Mouse (Mus musculus): ENCODE results near the gene Tbx5. TPM values are rescaled to one million over a fixed set of nuclear protein-coding genes. Genes with fewer than 3 reads are reported as not detected.
A peak's percentile ranks its signal among the peaks of the same experiment; 100 is the strongest.

The Tbx5 gene
- total RNA-seq, 2 experiments from 2014 or later = 26.5 to 40.1 TPM

DNA sequence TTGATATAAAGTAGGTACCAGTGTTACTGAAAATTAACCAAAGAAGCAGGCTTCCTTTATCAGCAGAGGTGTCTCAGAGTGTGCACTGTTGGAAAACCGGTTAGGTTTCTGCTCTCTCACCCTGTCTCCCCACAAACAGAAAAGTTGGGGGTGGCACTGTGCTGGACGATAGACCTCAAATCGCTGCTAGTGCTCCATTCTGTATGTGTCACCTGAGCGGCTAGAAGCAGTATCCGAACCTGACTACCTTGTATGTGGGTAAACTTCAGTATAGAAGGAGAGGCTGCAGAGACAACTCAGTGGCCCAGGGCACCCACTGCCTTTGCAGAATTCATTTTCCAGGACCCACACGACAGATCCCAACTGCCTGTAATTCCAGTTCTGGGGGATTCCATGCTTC, 23.8 kb upstream of the Tbx5 start:
- intact Hi-C loops (cut with DNase I) = no loop called here
- DNase-seq = no peak

DNA sequence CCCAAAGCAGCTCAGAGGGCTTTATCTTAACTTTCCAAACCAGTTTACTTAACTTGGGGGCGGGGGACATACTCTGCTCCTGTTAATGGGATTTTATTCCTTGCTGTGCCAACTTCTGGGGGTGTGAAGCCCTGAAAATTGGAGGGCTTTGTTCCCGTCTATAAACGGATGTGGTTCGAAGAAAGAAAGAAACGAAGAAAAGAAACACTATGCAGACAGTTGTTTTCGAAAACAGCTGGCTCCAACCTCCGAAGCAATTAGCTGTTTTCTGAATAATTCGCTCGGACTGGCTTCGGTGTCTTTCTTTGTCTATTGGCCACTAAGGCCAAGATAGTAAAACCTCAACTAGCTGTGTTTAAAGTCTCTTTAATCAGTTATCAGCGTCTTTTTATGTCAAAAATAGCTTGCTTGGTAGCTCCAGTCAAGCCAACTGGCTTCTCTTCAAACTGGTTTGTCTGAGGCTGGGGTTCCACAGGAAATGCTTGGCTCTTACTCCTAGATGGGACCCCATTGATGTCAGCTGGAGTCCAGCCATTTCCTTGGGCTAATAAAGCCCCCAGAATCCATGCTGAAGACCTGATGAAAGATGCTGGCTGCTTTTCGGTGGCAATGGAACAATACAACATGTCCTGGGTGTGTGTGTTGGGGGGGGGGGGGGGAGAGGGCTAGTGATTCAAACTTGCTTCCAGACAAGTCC, 21.3 kb upstream of the Tbx5 start:
- intact Hi-C loops (cut with DNase I) = no loop called here
- DNase-seq = no peak

DNA sequence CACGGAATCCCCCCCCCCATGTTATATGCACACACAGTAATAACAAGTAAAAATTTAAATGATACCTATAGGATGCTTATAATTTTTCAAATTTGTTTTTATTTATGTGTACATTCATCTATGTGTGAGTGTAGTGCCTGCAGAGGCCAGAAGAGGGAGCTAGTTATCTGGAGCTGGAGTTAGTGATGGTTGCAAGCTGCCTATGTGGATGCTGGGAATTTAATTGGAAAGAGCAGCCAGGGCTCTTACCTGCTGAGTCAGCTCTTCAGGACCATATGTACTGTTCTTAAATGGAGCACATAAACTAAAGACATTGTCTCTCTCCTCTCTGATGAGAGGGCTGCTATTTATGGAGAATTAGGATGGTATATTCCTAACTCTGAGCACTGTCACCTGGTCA, 17.2 kb upstream of the Tbx5 start:
- intact Hi-C loops (cut with DNase I) = no loop called here
- no peak for DNase-seq

DNA sequence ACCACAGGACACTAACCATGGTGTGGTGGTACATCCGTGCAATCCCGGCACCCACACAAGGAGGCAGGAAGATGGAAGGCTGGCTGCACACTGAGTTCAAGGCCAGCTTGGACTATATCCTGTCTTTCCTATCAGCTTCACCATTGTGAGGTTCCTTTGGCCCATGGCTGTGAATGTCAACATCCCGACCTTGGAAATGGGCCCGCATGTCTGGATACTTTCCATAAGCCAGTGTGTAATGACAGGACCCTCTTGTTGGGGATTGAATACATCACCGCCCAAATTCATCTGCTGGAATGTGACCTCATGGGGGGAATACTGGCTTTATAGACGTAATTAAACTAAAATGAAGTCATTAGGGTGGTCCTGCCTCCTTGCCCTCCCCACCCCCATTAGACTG, 12.0 kb upstream of the Tbx5 start:
- intact Hi-C loops (cut with DNase I) = no loop called here
- DNase-seq = no peak

DNA sequence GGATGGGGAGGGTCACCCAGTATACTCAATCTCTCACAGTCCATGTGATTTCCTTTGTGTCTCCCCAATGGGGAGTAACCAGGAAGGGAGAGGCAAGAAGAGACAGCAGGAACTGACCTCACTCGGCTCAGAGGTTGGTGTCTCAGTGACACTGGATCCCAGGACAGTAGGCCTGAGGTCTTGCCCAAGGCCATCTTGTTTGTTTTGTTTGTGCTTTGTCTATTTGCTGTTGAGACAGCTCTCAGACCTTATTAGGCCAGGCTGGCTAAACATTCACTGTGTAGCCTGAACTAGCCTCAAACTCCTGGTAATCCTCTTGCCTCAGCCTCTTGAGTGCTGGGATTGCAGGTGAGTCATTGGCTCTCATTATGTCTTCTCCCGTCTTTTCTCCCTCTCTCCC, 11.0 kb upstream of the Tbx5 start:
- DNase-seq = no peak
- intact Hi-C loops (cut with DNase I) = no loop called here

DNA sequence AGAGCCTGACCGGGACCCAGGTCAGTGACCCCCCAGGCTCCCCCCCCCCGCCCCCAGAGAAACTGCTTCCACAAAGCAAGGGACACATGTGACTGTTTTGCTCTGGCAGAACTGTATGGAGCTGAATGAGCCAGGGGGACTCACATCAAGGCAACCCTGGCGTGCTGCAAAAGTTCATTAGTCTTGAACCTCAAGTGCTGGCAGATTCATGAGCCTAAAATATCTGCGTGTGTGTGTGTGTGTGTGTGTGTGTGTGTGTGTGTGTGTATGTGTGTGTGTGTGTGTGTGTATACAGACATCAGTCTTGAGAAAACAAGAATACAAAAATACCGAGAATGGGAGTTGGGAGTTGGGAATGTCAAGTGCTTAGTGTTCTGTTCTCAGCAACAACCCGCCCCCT, 5.1 kb upstream of the Tbx5 start:
- intact Hi-C loops (cut with DNase I) = no loop called here
- no peak for DNase-seq

DNA sequence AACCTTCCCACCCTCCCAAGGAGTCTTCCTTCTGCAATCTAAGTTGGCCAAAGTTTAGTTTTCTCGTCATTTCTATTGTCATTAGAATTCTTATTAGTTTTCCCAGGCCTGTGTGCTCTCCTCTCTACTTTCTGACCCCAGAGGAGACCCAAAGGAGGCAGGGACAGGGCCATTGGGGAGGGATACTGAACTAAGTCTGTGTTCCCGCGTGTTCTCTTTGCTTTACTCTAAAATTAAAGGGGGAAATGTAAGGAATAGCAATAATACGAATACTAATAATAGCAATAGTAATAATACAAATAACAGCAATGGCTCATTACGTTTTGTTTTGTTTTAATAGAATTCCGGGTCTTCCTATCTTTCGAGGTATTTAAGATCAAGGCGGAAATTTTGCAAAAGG, 1.9 kb upstream of the Tbx5 start:
- intact Hi-C loops (cut with DNase I) = no loop called here

DNA sequence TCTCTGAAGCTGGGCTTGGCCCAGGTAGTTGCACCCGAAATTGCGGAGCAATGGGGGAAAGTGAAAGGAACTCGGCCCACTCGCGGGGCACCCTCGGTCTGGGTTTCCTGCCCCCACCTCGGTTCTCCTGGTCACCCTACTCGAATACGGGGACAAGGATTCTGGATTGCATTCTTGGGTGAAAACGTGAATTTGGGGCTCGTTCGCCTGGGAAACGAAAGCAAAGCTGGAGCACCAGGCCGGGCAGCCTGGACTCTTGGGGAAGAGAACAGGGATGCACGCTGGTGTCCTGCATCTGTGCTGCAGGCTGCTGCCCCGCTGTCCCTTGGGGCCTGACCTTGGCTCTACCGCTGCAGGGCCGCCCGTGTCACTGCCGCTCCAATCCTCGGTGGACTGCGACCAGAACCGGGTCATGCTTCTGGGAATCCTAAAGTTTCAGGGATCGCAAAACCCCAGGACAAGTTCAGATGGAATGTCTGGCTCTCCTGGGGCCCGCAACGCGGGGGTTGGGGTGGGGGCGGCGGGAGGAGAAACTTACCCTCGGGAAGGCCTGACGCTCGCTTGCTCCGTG, 1.2 kb upstream of the Tbx5 start:
- peak; percentile 47 to 56 for DNase-seq
- intact Hi-C loops (cut with DNase I) = no loop called here

More for the DNA sequence above, 1.9 kb upstream of the Tbx5 start:
- no peak for DNase-seq

DNA sequence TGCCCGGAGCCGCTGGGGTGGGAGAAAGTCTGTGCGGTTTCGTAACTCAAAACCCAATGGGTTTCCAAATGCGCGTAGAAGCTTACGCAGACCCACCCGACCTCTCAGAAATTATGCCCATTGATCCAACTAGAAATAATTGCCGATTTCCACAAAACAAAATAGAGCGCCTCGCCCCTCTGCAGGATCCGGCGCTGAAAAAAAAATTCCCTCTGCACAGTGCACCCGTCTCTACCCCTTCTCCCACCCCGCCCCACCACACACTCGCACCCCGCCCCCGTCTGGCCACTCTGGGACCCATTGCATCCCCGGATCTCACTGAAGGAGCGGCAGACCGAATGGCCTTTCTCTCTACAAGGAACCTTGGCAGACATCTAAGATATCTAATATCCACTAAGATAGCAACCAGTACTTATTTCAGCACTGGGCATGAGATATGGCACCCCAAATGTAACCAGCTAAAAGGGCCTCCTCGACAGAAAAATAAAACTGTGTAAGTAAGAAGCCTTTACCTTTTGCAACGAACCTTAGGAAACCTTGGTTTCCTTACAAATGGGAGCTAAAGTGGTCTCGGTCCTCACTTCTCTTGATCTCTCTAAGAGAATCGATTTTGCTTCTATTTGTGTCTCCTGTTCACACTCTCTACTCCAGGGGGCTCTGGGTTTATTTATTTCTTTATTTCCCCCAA, 533 bp upstream of the Tbx5 start:
- DNase-seq = no peak

DNA sequence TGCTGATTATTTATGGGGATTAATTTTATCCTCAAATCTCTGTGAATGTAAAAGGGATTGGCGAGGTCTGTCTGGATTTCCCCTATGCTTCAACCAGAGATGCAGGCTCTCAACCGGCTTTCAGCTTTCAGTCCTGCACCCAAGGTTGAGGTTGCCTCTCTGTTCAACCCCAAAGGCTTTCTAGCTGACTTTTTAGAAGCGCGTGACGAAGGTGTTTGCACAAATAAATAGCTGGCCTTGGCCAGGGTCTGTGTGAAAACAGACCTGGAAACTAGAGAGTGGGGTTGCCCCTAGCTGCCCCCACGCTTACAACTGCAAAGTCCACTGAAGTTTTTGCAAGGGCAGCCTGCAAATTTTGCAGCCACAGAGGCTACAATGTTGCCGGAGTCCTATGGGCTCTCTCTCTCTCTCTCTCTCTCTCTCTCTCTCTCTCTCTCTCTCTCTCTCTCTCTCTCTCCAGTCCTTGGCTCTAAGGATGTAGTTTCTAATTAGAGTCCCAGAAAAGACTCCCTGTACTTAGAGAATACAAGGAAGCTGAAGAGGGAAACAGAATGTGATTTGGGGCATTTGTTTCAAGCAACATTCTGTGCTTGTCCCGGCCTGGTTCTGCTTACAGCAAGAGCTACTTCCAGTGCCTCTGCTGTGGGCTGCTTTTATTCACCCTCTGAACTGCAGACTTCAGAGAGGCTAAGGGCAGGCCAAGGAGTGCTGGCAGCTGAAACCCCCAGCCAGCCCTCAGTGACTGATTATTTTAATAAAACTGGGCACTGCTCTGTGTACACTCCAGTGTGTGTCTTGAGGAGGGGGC, 959 bp downstream of the Tbx5 start:
- DNase-seq = no peak
- intact Hi-C loops (cut with DNase I) = no loop called here

More for the DNA sequence above, 533 bp upstream of the Tbx5 start:
- intact Hi-C loops (cut with DNase I) = no loop called here

DNA sequence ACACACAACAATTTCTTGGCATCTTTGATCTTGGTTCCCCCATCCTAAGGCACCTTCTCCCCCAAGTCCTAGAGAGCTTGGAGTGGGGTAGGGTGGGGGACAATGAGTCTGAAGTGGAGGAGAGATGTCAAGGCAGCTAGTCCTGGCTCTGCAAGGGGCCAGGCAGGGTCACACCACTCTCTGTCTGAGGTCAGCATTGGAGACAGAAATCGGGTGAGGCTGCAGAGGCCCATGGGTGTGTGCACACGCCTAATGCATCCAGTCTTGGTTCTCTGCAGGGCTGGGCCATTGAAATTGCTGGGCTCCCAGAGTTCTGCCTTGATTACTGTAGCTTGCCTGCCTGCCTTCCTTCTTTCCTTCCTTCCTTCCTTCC, 1.5 kb downstream of the Tbx5 start:
- no peak for DNase-seq
- intact Hi-C loops (cut with DNase I) = no loop called here

DNA sequence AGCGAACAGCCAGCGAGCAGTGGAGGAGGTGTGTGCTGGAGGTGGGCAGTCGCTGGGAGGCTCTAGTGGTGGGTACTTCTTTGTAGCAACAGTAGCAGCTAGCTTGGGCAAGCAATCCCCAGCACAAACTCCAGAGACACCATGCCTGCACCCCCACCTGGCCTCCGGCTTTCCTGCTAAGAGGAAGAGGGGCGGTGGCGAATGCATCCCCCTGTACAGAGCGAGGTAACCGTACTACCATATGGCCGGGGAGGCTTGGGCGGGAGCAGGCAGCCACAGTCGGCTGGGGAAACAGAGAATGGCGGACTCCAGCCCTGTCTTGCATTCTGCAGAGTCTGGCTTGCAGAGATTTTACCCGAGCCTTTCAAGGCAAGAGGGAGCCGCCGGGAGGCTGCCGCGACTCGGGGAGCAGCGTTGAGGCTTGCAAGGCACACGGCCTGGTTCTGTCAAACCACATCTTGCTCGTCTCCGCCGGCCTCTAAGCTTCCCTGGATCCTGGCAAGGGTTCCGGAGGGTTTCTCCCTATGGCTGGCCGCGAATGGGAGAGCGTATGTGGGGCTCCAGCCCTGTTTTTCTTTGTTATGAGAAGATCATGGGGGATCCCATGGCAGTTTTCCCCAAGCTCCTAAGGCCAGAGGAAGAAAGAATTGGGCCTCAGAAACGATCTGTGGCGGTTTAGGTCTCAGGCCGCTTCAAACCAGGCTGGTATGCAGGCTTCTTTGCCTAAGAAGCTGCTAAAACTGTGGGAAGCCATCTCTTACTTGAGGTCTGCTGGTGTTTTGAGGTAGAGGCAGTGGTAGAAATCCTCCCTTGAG, 2.8 kb downstream of the Tbx5 start:
- DNase-seq = peak; percentile 31 to 43

DNA sequence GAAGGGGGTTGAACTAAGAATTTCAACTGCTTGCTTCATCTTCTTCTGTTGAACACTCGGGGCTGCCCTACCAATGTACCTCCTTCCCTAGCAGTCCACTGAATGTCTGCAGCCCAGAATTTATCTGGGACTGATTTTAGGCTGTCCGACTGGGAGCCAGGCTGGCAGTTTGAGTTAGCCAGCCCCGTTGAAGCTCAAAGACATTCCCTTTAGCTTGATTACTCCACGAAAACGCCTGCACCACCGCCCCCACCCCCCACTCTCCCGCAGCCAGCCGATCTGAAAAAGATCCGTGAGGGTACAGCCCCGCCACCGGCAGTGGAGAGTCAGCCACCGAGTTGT, 3.4 kb downstream of the Tbx5 start:
- DNase-seq = no peak
- intact Hi-C loops (cut with DNase I) = no loop called here

More for the DNA sequence above, 2.8 kb downstream of the Tbx5 start:
- intact Hi-C loops (cut with DNase I) = no loop called here

DNA sequence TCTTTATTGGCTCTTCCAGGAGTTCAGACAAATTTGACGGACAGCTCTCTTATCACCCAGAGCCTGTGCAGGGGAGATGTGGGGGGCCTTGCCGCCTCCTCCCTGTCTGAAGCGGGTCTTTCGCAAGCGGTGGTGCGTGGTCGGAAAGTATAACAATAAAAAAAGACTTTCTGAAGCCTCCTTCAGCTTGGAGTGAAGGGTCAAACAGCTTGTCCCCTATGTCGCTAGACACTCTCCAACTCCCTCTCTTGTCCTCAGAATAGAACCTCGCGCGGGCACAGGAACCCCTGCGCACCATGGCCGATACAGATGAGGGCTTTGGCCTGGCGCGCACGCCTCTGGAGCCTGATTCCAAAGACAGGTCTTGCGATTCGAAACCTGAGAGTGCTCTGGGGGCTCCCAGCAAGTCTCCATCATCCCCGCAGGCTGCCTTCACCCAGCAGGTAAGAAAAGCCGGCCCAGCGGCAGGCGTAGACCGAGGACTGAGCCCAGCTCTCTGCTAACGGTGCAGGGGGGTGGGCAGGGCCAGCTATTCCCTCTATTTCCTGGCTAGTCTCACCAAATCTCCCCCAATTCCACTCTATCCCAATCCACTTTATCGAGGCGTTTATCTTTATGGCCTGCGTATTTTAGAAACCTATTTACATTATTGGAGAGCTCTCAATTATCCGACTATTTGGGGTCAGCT, 4.3 kb downstream of the Tbx5 start:
- intact Hi-C loops (cut with DNase I) = no loop called here
- DNase-seq = peak; percentile 46 to 55

DNA sequence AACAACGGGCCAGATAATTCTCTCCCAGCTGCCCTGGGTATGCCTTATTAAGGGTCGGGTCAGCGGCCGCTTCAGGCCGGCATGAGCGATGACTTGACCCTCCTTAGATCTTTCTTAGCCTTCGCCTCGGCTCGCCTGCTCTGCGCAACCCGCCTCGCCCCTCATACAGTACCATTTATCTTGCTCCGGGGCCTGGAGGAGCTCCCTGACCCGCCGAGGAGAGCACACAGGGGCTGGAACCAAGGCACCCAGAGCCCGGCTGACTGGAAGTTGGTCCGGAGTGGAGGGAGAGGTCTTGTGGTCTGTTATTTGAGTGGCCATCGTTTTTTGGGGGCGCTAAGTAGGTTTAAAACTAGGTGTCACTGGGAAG, 4.8 kb downstream of the Tbx5 start:
- intact Hi-C loops (cut with DNase I) = no loop called here
- no peak for DNase-seq

DNA sequence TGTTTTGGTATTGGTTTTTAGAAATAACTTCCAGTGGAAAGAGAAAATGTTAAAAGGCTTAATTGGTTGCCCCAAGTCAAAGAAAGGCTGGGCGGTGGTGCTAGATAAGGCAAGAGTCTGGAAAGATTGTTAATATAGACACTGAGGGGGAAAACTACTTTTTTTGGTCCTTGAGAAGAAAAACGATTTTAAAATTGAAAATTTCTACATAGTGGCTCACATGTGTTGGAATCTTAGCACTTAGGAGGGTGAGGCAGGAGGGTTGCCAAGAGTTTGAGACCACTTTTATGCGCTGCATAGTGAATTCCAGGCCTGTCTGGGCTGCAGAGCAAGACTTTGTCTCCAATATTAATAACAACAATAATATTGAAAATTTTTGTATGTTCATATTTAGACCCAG, 5.4 kb downstream of the Tbx5 start:
- no peak for DNase-seq
- intact Hi-C loops (cut with DNase I) = no loop called here

DNA sequence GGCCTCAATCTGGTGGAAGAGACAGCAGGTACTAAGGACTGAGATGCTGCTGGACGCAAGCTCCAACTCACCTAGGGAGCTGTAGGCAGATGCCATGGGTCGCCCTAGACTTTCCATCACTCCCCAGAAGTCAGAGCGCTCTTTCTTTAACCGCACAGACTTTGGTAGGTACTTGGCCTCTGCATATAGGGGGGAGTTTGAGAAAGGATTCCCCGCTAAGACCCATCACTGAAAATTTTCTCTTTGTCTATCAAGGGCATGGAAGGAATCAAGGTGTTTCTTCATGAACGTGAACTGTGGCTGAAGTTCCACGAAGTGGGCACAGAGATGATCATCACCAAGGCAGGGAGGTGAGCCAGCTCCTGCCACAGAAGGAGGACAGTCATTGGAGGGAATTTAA, 6.0 kb downstream of the Tbx5 start:
- DNase-seq = no peak
- intact Hi-C loops (cut with DNase I) = no loop called here

DNA sequence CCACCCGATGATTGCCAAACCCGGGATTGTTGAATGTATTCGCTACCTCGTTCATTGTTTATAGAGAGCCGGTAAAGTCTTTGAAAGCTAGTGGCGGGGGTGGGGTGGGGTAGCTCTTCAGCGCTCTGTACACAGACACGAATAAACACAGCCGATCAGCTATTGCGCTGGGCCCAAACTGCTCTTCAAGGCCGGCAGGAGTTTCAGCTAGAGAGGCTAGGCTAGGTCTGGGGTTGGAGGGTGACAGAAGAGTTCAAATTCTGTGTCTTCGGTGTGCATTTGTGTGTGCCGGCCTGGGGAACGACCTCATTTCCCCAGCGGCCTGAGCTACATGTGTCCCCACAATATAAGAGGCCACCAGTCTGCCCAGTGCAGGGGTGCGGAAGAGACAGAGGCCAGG, 6.7 kb downstream of the Tbx5 start:
- DNase-seq = peak in 1 of 2 experiments; percentile 17
- intact Hi-C loops (cut with DNase I) = no loop called here

DNA sequence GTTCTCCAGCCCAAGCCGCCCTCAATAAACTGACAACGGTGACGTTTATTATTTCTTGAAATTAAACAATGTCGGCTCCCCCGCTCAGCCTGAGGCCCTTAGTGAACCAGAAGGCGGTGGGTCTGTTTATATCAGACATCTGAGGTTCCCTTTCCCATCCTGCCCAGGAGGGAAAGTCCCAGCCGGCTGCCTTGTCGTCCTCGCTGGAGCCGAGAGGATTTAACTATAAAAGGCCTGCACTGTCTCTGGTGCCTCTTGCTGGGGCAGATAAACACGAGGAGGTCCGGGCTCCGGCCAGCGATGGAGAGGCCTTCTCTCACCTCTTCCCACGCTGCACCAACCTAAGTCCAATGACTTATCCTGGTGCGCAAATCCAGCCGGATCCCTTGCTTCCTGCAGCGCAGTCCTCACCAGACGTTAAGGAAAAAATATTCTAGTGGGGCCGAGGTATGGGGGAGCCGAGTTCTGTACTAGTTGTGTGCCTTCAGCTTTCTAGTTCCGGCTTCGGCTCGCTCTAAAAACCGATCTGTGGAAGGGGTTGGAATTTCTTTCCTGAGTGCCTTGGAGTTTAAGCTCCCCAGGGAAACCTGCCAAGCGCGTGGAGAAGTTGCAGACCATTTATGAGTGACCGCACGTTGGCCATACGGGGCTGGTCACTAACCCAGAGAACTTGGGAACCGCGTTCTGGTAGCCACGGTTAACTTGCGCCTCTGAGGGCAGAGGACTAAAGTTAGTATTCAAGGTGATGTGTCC, 7.3 kb downstream of the Tbx5 start:
- DNase-seq = peak in 1 of 2 experiments; percentile 18
- intact Hi-C loops (cut with DNase I) = no loop called here
